ENCODE assay signal across 8 mouse cellular contexts in genomic region chr16:33055655-33056054, GRCm38 (mm10). TPM values are rescaled to one million over a fixed set of nuclear protein-coding genes. Genes with fewer than 3 reads are reported as not detected.
DNase-seq lines count a peak whose midpoint lies in the region; ATAC-seq and TF ChIP-seq lines count a peak whose summit lies in the region.

No protein-coding gene starts in this region.

- peak overlapping the region; percentile 67 for H3K4me2 ChIP-seq in kidney, embryonic 15.5 days
- H3K4me2 ChIP-seq in forebrain, postnatal 0 days (ENCODE audit: low read depth) = peak overlapping the region; percentile 57
- H3K4me2 ChIP-seq in liver, embryonic 12.5 days = peak overlapping the region; percentile 70
- peak overlapping the region; percentile 78 for H3K4me2 ChIP-seq in stomach, embryonic 16.5 days (ENCODE audit: low read depth, low read length)

- H3K9me3 ChIP-seq in kidney, embryonic 15.5 days (replicated peaks) = no peaks in the 10 kb centered on the region
- no peaks in the 10 kb centered on the region for H3K9me3 ChIP-seq in forebrain, postnatal 0 days (ENCODE audit: low read length)
- H3K9me3 ChIP-seq in liver, embryonic 12.5 days (replicated peaks) = no peaks in the 10 kb centered on the region
- H3K9me3 ChIP-seq in stomach, embryonic 16.5 days (replicated peaks; ENCODE audit: control insufficient read depth, low read length) = no peaks in the 10 kb centered on the region

- WGBS in kidney, embryonic 15.5 days = 21% methylated on average over 10 of the region's 10 CpGs
- WGBS in forebrain, postnatal 0 days = 18% methylated on average over 10 of the region's 10 CpGs
- WGBS in liver, embryonic 12.5 days (ENCODE audit: insufficient replicate concordance) = 17% methylated on average over 10 of the region's 10 CpGs
- WGBS in stomach, embryonic 16.5 days = 22% methylated on average over 10 of the region's 10 CpGs

- peak overlapping the region; percentile 94; the same call in 1 of the 2 replicates for H3K27ac ChIP-seq in kidney, embryonic 15.5 days
- H3K27ac ChIP-seq in bone marrow macrophage, adult 2 months (ENCODE audit: insufficient read depth, low read depth, low read length) = no peak overlapping the region
- no peak overlapping the region for H3K27ac ChIP-seq in forebrain, postnatal 0 days (ENCODE audit: low read depth, low read length)
- no peak overlapping the region for H3K27ac ChIP-seq in liver, embryonic 12.5 days
- H3K27ac ChIP-seq in stomach, embryonic 16.5 days (ENCODE audit: low read length) = no peak overlapping the region

- DNase-seq in kidney, postnatal 25 days = no peak
- DNase-seq in forebrain, postnatal 0 days = no peak
- DNase-seq in ovary, adult 18-20 months (ENCODE audit: low spot score) = no peak
- no peak for DNase-seq in urinary bladder, postnatal 36 days (ENCODE audit: low spot score in 2 of 2)

- peaks cover 29% of the 10 kb centered on the region for H3K36me3 ChIP-seq in kidney, embryonic 15.5 days
- H3K36me3 ChIP-seq in forebrain, postnatal 0 days (ENCODE audit: insufficient read depth) = peaks cover 16% of the 10 kb centered on the region; the same call in 1 of the 2 replicates
- H3K36me3 ChIP-seq in liver, embryonic 12.5 days = peaks cover 32% of the 10 kb centered on the region
- peaks cover 5% of the 10 kb centered on the region; the same call in 1 of the 2 replicates for H3K36me3 ChIP-seq in stomach, embryonic 16.5 days (ENCODE audit: control insufficient read depth, insufficient read depth, low read length)

- peak; percentile 41 for ATAC-seq in kidney, embryonic 15.5 days (replicated peaks; ENCODE audit: low FRiP score)
- no peak for ATAC-seq in forebrain, postnatal 0 days
- 0 out of 2 replicates have a peak, but pooled peaks have one; percentile 16 for ATAC-seq in liver, embryonic 12.5 days
- peak; percentile 16; the same call in 1 of the 2 replicates for ATAC-seq in stomach, embryonic 16.5 days (ENCODE audit: insufficient read depth, low FRiP score)

- H3K4me3 ChIP-seq in kidney, embryonic 15.5 days (replicated peaks) = peak overlapping the region; percentile 97
- peak overlapping the region; percentile 95 for H3K4me3 ChIP-seq in bone marrow macrophage, adult 2 months (ENCODE audit: insufficient read depth, low read length)
- H3K4me3 ChIP-seq in forebrain, postnatal 0 days (ENCODE audit: low read depth, low read length) = peak overlapping the region; percentile 93
- peak overlapping the region; percentile 90 for H3K4me3 ChIP-seq in liver, embryonic 12.5 days
- peak overlapping the region; percentile 100 for H3K4me3 ChIP-seq in stomach, embryonic 16.5 days (replicated peaks; ENCODE audit: low read length)

- H3K27me3 ChIP-seq in kidney, embryonic 15.5 days = no peaks in the 10 kb centered on the region
- no peaks in the 10 kb centered on the region for H3K27me3 ChIP-seq in forebrain, postnatal 0 days (ENCODE audit: insufficient read depth, low read length)
- H3K27me3 ChIP-seq in liver, embryonic 12.5 days (replicated peaks) = no peaks in the 10 kb centered on the region
- no peaks in the 10 kb centered on the region for H3K27me3 ChIP-seq in stomach, embryonic 16.5 days (ENCODE audit: control insufficient read depth, insufficient read depth, low read length)

- no peak for TF ChIP-seq CTCF in bone marrow macrophage, adult 2 months (IDR thresholded peaks at IDR 0.05; ENCODE audit: low read depth, low read length)
- TF ChIP-seq CTCF in forebrain, postnatal 0 days (IDR thresholded peaks at IDR 0.05; ENCODE audit: low read depth) = no peak

- TF ChIP-seq POLR2A in bone marrow macrophage, adult 2 months (IDR thresholded peaks at IDR 0.05; ENCODE audit: borderline replicate concordance, low read depth, low read length) = no peak

- H3K9ac ChIP-seq in kidney, embryonic 15.5 days = peak overlapping the region; percentile 31; the same call in 1 of the 2 replicates
- peak overlapping the region; percentile 89; the same call in 1 of the 2 replicates for H3K9ac ChIP-seq in forebrain, postnatal 0 days
- peak overlapping the region; percentile 8; the same call in 1 of the 2 replicates for H3K9ac ChIP-seq in liver, embryonic 12.5 days
- H3K9ac ChIP-seq in stomach, embryonic 16.5 days (ENCODE audit: low read length) = peak overlapping the region; percentile 99

- peaks cover 24% of the 10 kb centered on the region for H3K4me1 ChIP-seq in kidney, embryonic 15.5 days
- H3K4me1 ChIP-seq in bone marrow macrophage, adult 2 months (ENCODE audit: control insufficient read depth, insufficient read depth, low read length) = peaks cover 10% of the 10 kb centered on the region
- H3K4me1 ChIP-seq in forebrain, postnatal 0 days (ENCODE audit: insufficient read depth) = peaks cover 5% of the 10 kb centered on the region; the same call in 1 of the 2 replicates
- peaks cover 33% of the 10 kb centered on the region for H3K4me1 ChIP-seq in liver, embryonic 12.5 days
- H3K4me1 ChIP-seq in stomach, embryonic 16.5 days (ENCODE audit: control insufficient read depth, insufficient read depth, low read length) = peaks cover 7% of the 10 kb centered on the region

RNA-seq across cellular contexts. Expression of gene Iqcg, which starts 0.4 kb away (rescaled TPM):
- polyA plus RNA-seq in kidney, embryonic 15.5 days (2015; fragmentation: Nextera tagmentation; extraction: Ambion mirVana) = 3.9 and 4.2 TPM in 2 replicates
- polyA plus RNA-seq in bone marrow macrophage, adult 2 months (2012; ENCODE audit: insufficient read depth, insufficient read length, missing spikeins) = 0.15 and 0.86 TPM in 2 replicates
- total RNA-seq in forebrain, postnatal 0 days (2014; rRNA removed) = 4.6 and 8.3 TPM in 2 replicates
- 3.3 and 6.0 TPM in 2 replicates for polyA plus RNA-seq in forebrain, postnatal 0 days (2015; fragmentation: Nextera tagmentation; extraction: Ambion mirVana)
- 1.4 and 1.7 TPM in 2 replicates for polyA plus RNA-seq in liver, embryonic 12.5 days (2016; fragmentation: Nextera tagmentation; extraction: Ambion mirVana)
- 2.4 TPM in 2 replicates for polyA plus RNA-seq in stomach, embryonic 16.5 days (2015; fragmentation: Nextera tagmentation; extraction: Ambion mirVana)

RNA-seq across cellular contexts. Expression of gene Rpl35a, which starts 0.6 kb away (rescaled TPM):
- polyA plus RNA-seq in kidney, embryonic 15.5 days (2015; fragmentation: Nextera tagmentation; extraction: Ambion mirVana) = 999 and 1,117 TPM in 2 replicates
- 1,252 and 1,407 TPM in 2 replicates for polyA plus RNA-seq in bone marrow macrophage, adult 2 months (2012; ENCODE audit: insufficient read depth, insufficient read length, missing spikeins)
- 721 and 854 TPM in 2 replicates for total RNA-seq in forebrain, postnatal 0 days (2014; rRNA removed)
- 482 and 654 TPM in 2 replicates for polyA plus RNA-seq in forebrain, postnatal 0 days (2015; fragmentation: Nextera tagmentation; extraction: Ambion mirVana)
- 867 and 937 TPM in 2 replicates for polyA plus RNA-seq in liver, embryonic 12.5 days (2016; fragmentation: Nextera tagmentation; extraction: Ambion mirVana)
- polyA plus RNA-seq in stomach, embryonic 16.5 days (2015; fragmentation: Nextera tagmentation; extraction: Ambion mirVana) = 790 and 946 TPM in 2 replicates

RNA-seq across cellular contexts. Expression of gene Lmln, which starts 6.7 kb away (rescaled TPM):
- polyA plus RNA-seq in kidney, embryonic 15.5 days (2015; fragmentation: Nextera tagmentation; extraction: Ambion mirVana) = 2.3 and 4.1 TPM in 2 replicates
- polyA plus RNA-seq in bone marrow macrophage, adult 2 months (2012; ENCODE audit: insufficient read depth, insufficient read length, missing spikeins) = 4.4 and 4.6 TPM in 2 replicates
- total RNA-seq in forebrain, postnatal 0 days (2014; rRNA removed) = 7.3 and 16.6 TPM in 2 replicates
- 0.87 and 3.0 TPM in 2 replicates for polyA plus RNA-seq in forebrain, postnatal 0 days (2015; fragmentation: Nextera tagmentation; extraction: Ambion mirVana)
- polyA plus RNA-seq in liver, embryonic 12.5 days (2016; fragmentation: Nextera tagmentation; extraction: Ambion mirVana) = 1.1 and 1.2 TPM in 2 replicates
- 2.6 and 2.8 TPM in 2 replicates for polyA plus RNA-seq in stomach, embryonic 16.5 days (2015; fragmentation: Nextera tagmentation; extraction: Ambion mirVana)

Comparison
In these comparisons a context has a peak if more than half of its experiments do, and no peak if none do; other contexts are left out.
1. H3K9ac ChIP-seq: peak in every context shown above with its lines; median percentile 99 in stomach, embryonic 16.5 days; 89 in forebrain, postnatal 0 days; 31 in kidney, embryonic 15.5 days; 8 in liver, embryonic 12.5 days.